Mouse (Mus musculus): ENCODE measurements around the gene Mapk13. TPM values are rescaled to one million over a fixed set of nuclear protein-coding genes. Genes with fewer than 3 reads are reported as not detected.

Mapk13 gene
- polyA plus RNA-seq, 1 experiment from 2014 or later, result 0.52 TPM

GRCm38 (mm10) chr17:28779735-28780134, 10.6 kb downstream of the Mapk13 start:
- Histone ChIP-seq H3K36me3 (no peaks in the 10 kb centered on the region), H3K9me3 (no peaks in the 10 kb centered on the region), H3K4me3 (no peak overlapping the region), H3K9ac (no peak overlapping the region), H3K4me1 (replicated peaks) (no peaks in the 10 kb centered on the region), H3K4me2 (no peak overlapping the region), H3K27ac (replicated peaks) (no peak overlapping the region), H3K27me3 (no peaks in the 10 kb centered on the region)
- 86% methylated on average over 3 of the region's 3 CpGs for WGBS
- ATAC-seq (ENCODE audit: low read depth), result no peak

GRCm38 (mm10) chr17:28780836-28781235, 11.7 kb downstream of the Mapk13 start:
- no peaks in the 10 kb centered on the region for H3K36me3 ChIP-seq
- no peak for ATAC-seq (ENCODE audit: low read depth)
- H3K9me3 ChIP-seq, result no peaks in the 10 kb centered on the region
- H3K4me3 ChIP-seq, result no peak overlapping the region
- H3K27ac ChIP-seq (replicated peaks), result no peak overlapping the region
- H3K27me3 ChIP-seq, result no peaks in the 10 kb centered on the region
- H3K4me2 ChIP-seq, result no peak overlapping the region
- 90% methylated on average over 3 of the region's 3 CpGs for WGBS
- H3K9ac ChIP-seq, result no peak overlapping the region
- H3K4me1 ChIP-seq (replicated peaks), result no peaks in the 10 kb centered on the region

DNA sequence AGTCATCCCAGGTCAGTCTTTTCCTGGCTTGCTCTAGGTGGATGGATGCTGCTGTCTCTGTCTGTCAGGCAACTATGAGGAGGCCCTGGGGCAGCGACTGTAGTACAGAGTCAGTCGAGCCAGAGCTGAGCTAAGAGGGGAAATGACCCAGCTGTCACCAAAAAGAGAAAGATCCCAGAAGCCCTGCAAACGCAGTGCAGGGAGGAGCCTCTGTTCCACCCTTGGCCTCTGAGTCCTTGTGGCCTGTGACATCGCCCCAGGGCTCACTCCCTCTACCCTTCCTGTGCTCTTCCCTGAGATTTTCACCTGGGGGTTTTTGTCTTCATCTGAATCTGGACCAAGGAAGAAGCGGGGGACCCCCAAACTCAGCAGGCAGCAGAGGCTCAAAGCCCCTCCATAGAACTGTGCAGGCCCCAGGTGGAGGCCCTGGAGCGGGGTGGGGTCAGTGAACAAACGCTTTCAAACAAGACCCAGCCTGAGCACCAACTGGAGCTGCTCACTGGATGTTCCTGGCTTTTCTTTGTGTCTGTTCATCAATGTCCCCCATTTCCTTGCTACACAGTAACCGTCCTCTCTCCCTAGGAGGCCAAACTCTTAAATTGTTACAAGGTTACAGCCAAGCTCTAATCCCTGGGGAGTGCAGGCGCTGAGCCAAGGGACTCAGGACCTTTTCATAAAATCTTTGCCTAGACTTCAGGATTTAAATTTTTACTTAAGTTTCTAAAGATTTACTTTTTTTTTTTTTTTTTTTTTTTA, 12.4 kb downstream of the Mapk13 start:
- H3K9me3 ChIP-seq, result no peaks in the 10 kb centered on the region
- WGBS, result 52% methylated on average over 9 of the region's 9 CpGs
- no peak overlapping the region for H3K9ac ChIP-seq
- H3K4me1 ChIP-seq (replicated peaks), result no peaks in the 10 kb centered on the region
- H3K27ac ChIP-seq (replicated peaks), result no peak overlapping the region
- H3K36me3 ChIP-seq, result no peaks in the 10 kb centered on the region
- no peak for ATAC-seq (ENCODE audit: low read depth)
- H3K27me3 ChIP-seq, result no peaks in the 10 kb centered on the region
- H3K4me2 ChIP-seq, result no peak overlapping the region
- no peak overlapping the region for H3K4me3 ChIP-seq

- H3K4me1 ChIP-seq (replicated peaks), result no peaks in the 10 kb centered on the region
- no peaks in the 10 kb centered on the region for H3K36me3 ChIP-seq
- no peak overlapping the region for H3K4me2 ChIP-seq
- 85% methylated on average over 3 of the region's 3 CpGs for WGBS
- no peak for ATAC-seq (ENCODE audit: low read depth)
- H3K9ac ChIP-seq, result no peak overlapping the region
- no peak overlapping the region for H3K4me3 ChIP-seq
- no peaks in the 10 kb centered on the region for H3K27me3 ChIP-seq
- no peaks in the 10 kb centered on the region for H3K9me3 ChIP-seq
- H3K27ac ChIP-seq (replicated peaks), result no peak overlapping the region
These were observed 15.9 kb downstream of the Mapk13 start for GRCm38 (mm10) chr17:28785036-28785435.

DNA sequence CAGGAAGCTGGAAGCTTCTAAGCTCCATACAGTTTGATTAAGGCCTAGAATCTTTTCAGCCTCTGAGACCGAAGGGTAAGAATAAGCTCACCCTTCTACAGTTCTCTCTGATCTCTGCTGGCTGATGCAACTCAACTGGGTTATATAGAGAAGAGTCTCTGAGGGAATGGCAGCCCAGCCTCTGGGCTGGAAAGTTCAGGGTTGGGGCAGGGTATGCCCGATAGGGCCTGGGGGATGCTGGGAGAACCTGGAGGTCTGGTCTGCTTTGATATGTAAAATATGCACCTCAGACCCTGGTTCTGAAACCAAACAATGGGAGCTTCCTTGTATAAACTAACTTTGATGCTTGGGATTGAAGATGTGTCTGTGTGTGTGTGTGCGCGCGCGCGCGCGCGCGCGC, 18.4 kb downstream of the Mapk13 start:
- H3K27ac ChIP-seq (replicated peaks), result no peak overlapping the region
- 96% methylated on average over 12 of the region's 12 CpGs for WGBS

DNA sequence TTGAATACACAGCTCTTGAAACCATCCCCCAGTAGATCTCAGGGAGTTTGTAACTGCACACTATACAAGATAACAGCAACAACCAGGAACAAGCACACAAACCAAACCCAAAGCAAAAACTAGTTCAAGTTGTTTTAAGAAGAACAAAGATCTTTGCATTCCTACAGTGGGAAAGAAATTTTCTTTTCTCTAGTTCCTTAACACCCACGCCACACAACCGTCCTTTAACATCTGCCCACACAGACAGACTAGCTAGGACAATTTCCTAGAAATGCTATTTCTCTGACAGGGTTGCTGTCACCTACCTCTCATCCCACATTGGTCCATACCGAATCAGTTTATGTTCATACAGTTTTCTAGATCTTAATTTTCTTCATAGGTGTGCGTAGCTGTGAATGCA, 27.9 kb downstream of the Mapk13 start:
- no peak for ATAC-seq (ENCODE audit: low read depth)
- H3K27me3 ChIP-seq, result no peaks in the 10 kb centered on the region
- WGBS, result 93% methylated on average over 4 of the region's 4 CpGs
- no peak overlapping the region for H3K27ac ChIP-seq (replicated peaks)
- no peak overlapping the region for H3K4me3 ChIP-seq
- no peaks in the 10 kb centered on the region for H3K36me3 ChIP-seq
- no peak overlapping the region for H3K4me2 ChIP-seq
- H3K9me3 ChIP-seq, result no peaks in the 10 kb centered on the region
- H3K9ac ChIP-seq, result no peak overlapping the region
- peaks cover 23% of the 10 kb centered on the region for H3K4me1 ChIP-seq (replicated peaks)

More for the DNA sequence above, 18.4 kb downstream of the Mapk13 start:
- Histone ChIP-seq H3K9me3 (no peaks in the 10 kb centered on the region), H3K9ac (no peak overlapping the region), H3K4me3 (no peak overlapping the region), H3K27me3 (no peaks in the 10 kb centered on the region), H3K4me2 (no peak overlapping the region), H3K4me1 (replicated peaks) (no peaks in the 10 kb centered on the region), H3K36me3 (no peaks in the 10 kb centered on the region)
- no peak for ATAC-seq (ENCODE audit: low read depth)

GRCm38 (mm10) chr17:28799291-28800160, 30.4 kb downstream of the Mapk13 start:
- Histone ChIP-seq H3K4me3 (peak overlapping the region; percentile 75), H3K27ac (replicated peaks) (peak overlapping the region; percentile 100; the same call in 1 of the 2 replicates), H3K36me3 (no peaks in the 10 kb centered on the region), H3K4me2 (peak overlapping the region; percentile 94), H3K4me1 (replicated peaks) (peaks cover 33% of the 10 kb centered on the region), H3K9ac (peak overlapping the region; percentile 100), H3K9me3 (no peaks in the 10 kb centered on the region), H3K27me3 (no peaks in the 10 kb centered on the region)
- 9% methylated on average over 14 of the region's 14 CpGs for WGBS
- ATAC-seq (ENCODE audit: low read depth), result no peak

- peak overlapping the region; percentile 100 for H3K27ac ChIP-seq (replicated peaks)
- H3K4me2 ChIP-seq, result peak overlapping the region; percentile 94
- peaks cover 33% of the 10 kb centered on the region for H3K4me1 ChIP-seq (replicated peaks)
- H3K4me3 ChIP-seq, result peak overlapping the region; percentile 75
- peak overlapping the region; percentile 100 for H3K9ac ChIP-seq
- peak; percentile 37 for ATAC-seq (ENCODE audit: low read depth)
- no peaks in the 10 kb centered on the region for H3K36me3 ChIP-seq
- no peaks in the 10 kb centered on the region for H3K9me3 ChIP-seq
- WGBS, result under 1% methylated on average over 15 of the region's 15 CpGs
- no peaks in the 10 kb centered on the region for H3K27me3 ChIP-seq
These were observed 31.2 kb downstream of the Mapk13 start for GRCm38 (mm10) chr17:28800281-28800670.

GRCm38 (mm10) chr17:28800671-28801412, 31.7 kb downstream of the Mapk13 start, which contains the start of gene Brpf3:
Brpf3 (plus strand) TSS chr17:28801090.
- ATAC-seq (ENCODE audit: low read depth), result peak; percentile 77
- peak within 1 kb of the TSS; percentile 100 for H3K27ac ChIP-seq (replicated peaks)
- no peaks in the 10 kb centered on the region for H3K9me3 ChIP-seq
- peaks cover 3% of the 10 kb centered on the region for H3K36me3 ChIP-seq
- H3K9ac ChIP-seq, result peak within 1 kb of the TSS; percentile 100
- under 1% methylated on average over 54 of the region's 99 CpGs for WGBS
- H3K4me3 ChIP-seq, result peak within 1 kb of the TSS; percentile 75
- H3K4me2 ChIP-seq, result peak within 1 kb of the TSS; percentile 94
- H3K4me1 ChIP-seq (replicated peaks), result peaks cover 33% of the 10 kb centered on the region
- no peaks in the 10 kb centered on the region for H3K27me3 ChIP-seq

GRCm38 (mm10) chr17:28801474-28802005, 32.4 kb downstream of the Mapk13 start:
- Histone ChIP-seq H3K27ac (replicated peaks) (peak overlapping the region; percentile 100), H3K36me3 (peaks cover 10% of the 10 kb centered on the region), H3K9ac (peak overlapping the region; percentile 100), H3K4me3 (peak overlapping the region; percentile 75), H3K4me1 (replicated peaks) (peaks cover 33% of the 10 kb centered on the region), H3K27me3 (no peaks in the 10 kb centered on the region), H3K4me2 (peak overlapping the region; percentile 94), H3K9me3 (no peaks in the 10 kb centered on the region)
- whole genome bisulfite sequencing, result under 1% methylated on average over 29 of the region's 42 CpGs
- peak; percentile 99 for ATAC-seq (ENCODE audit: low read depth)

GRCm38 (mm10) chr17:28802006-28802481, 32.9 kb downstream of the Mapk13 start:
- Histone ChIP-seq H3K9ac (peak overlapping the region; percentile 83), H3K4me2 (peak overlapping the region; percentile 93), H3K27me3 (no peaks in the 10 kb centered on the region), H3K9me3 (no peaks in the 10 kb centered on the region), H3K27ac (replicated peaks) (peak overlapping the region; percentile 100), H3K4me1 (replicated peaks) (peaks cover 33% of the 10 kb centered on the region), H3K36me3 (peaks cover 15% of the 10 kb centered on the region), H3K4me3 (peak overlapping the region; percentile 75)
- WGBS, result 2% methylated on average over 18 of the region's 18 CpGs
- ATAC-seq (ENCODE audit: low read depth), result no peak

Data from neural tube, embryonic 13.5 days (tissue).